Mouse (Mus musculus): ENCODE results near the gene Ccdc88a. TPM values are rescaled to one million over a fixed set of nuclear protein-coding genes. Genes with fewer than 3 reads are reported as not detected.
A peak's percentile ranks its signal among the peaks of the same experiment; 100 is the strongest.
"Not testable (repeated sequence)": the region's sequence is repeated elsewhere in the genome, so short reads cannot be mapped to it uniquely, and the experiment has no call there.

The Ccdc88a gene
- polyA plus RNA-seq, 1 experiment from 2014 or later, result 86.6 TPM

GRCm38 (mm10) chr11:29545150-29545752, 171.8 kb downstream of the Ccdc88a start:
- H3K4me3 ChIP-seq (replicated peaks); H3K27ac ChIP-seq; ATAC-seq (ENCODE audit: low FRiP score); H3K27me3 ChIP-seq; H3K9ac ChIP-seq; H3K4me2 ChIP-seq; H3K9me3 ChIP-seq: not testable (repeated sequence)
- Histone ChIP-seq H3K4me1 (peaks cover 12% of the 10 kb centered on the region), H3K36me3 (replicated peaks) (peaks cover 49% of the 10 kb centered on the region)
- 84% methylated on average over 4 of the region's 4 CpGs for WGBS

GRCm38 (mm10) chr11:29546297-29546696, 172.8 kb downstream of the Ccdc88a start:
- peak overlapping the region; percentile 74 for H3K4me3 ChIP-seq (replicated peaks)
- peak overlapping the region; percentile 87; the same call in 1 of the 2 replicates for H3K9ac ChIP-seq
- H3K9me3 ChIP-seq; H3K27ac ChIP-seq; H3K27me3 ChIP-seq; ATAC-seq (ENCODE audit: low FRiP score): not testable (repeated sequence)
- H3K4me2 ChIP-seq, result peak overlapping the region; percentile 61
- 92% methylated on average over 2 of the region's 2 CpGs for WGBS
- peaks cover 45% of the 10 kb centered on the region for H3K36me3 ChIP-seq (replicated peaks)
- peaks cover 12% of the 10 kb centered on the region for H3K4me1 ChIP-seq

DNA sequence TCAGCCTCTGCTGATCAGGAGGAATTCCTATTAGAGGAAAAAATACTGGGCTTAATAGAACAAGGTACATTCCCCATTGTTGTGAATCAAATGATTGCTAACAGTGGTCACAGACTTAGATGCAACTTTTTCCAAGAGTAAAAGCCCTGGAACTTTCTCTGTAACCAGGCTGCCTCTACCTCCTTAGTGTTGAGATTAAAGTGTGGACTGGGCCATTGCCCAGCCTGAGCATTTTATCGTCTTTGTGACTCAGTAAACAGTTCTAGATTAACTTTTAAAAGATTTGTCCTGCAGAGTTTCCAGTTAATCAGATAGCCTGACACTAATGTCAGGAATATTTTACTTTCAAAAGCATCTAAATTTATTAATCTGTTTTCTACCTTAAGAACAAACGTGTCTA, 173.3 kb downstream of the Ccdc88a start:
- Histone ChIP-seq H3K27ac (no peak overlapping the region), H3K36me3 (replicated peaks) (peaks cover 41% of the 10 kb centered on the region), H3K9me3 (no peaks in the 10 kb centered on the region), H3K4me1 (peaks cover 12% of the 10 kb centered on the region), H3K9ac (peak overlapping the region; percentile 87), H3K4me3 (replicated peaks) (peak overlapping the region; percentile 74), H3K27me3 (no peaks in the 10 kb centered on the region), H3K4me2 (peak overlapping the region; percentile 61)
- 27% methylated on average over 2 of the region's 2 CpGs for WGBS
- ATAC-seq (ENCODE audit: low FRiP score), result no peak

GRCm38 (mm10) chr11:29547249-29547751, 173.8 kb downstream of the Ccdc88a start:
- H3K9ac ChIP-seq, result peak overlapping the region; percentile 87
- no peaks in the 10 kb centered on the region for H3K27me3 ChIP-seq
- H3K27ac ChIP-seq, result peak overlapping the region; percentile 83
- H3K9me3 ChIP-seq, result no peaks in the 10 kb centered on the region
- H3K4me3 ChIP-seq (replicated peaks), result peak overlapping the region; percentile 74
- peak; percentile 21 for ATAC-seq (ENCODE audit: low FRiP score)
- peaks cover 41% of the 10 kb centered on the region for H3K36me3 ChIP-seq (replicated peaks)
- H3K4me1 ChIP-seq, result peaks cover 12% of the 10 kb centered on the region
- H3K4me2 ChIP-seq, result peak overlapping the region; percentile 61
- under 1% methylated on average over 27 of the region's 27 CpGs for WGBS

- H3K9ac ChIP-seq, result peak within 1 kb of the TSS; percentile 87
- H3K4me3 ChIP-seq (replicated peaks), result peak within 1 kb of the TSS; percentile 74
- peak within 1 kb of the TSS; percentile 61 for H3K4me2 ChIP-seq
- no peaks in the 10 kb centered on the region for H3K27me3 ChIP-seq
- peaks cover 36% of the 10 kb centered on the region for H3K36me3 ChIP-seq (replicated peaks)
- H3K9me3 ChIP-seq, result no peaks in the 10 kb centered on the region
- ATAC-seq (ENCODE audit: low FRiP score), result peak; percentile 98
- under 1% methylated on average over 46 of the region's 46 CpGs for WGBS
- peaks cover 12% of the 10 kb centered on the region for H3K4me1 ChIP-seq
- peak within 1 kb of the TSS; percentile 83 for H3K27ac ChIP-seq
Observed at GRCm38 (mm10) chr11:29547752-29548503, 174.5 kb downstream of the Ccdc88a start, which contains the start of the genes Clhc1 and Rps27a. Clhc1 (plus strand) TSS chr11:29547950. Rps27a (minus strand) TSS chr11:29548109.

DNA sequence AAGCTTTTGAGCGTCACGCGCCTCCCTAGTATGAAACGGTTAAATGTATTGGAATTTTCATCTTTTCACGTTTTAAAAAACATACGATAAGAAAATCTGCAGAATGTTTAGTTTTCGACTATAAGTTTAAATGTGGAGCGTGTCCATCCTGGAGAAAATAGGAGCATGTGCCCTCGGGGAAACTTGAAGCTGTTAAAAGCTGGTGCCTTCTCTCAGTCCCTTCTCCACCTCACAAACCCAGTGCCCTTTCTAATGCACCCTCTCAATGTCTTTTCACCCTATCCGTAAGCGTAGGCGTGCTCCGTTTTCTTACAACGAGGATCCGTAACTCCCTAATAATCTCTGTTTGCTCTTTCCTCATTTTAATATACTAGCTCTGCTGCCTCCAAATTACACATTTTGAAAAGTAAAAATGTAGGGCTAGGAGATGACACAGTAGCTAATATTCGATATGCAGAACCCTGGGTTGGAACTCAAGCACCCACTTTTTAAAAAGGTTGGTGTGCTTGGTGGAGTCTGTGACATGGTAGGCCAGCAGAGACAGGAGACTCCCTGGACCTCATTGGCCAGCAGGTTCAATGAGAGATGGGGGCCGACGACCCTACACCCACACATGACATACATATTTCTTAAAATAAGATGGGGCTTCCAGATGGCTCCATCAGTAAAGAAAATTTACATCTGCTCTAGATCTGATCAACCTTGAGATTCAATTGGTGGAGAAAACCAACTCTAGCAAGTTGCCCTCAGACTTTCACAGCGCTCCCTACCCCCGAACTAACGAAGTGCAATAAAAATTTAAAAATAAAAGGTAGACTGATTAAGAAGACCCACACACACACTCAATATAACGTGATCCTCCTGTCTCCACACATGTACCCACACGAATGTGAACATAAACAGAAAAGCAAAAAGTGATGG, 175.3 kb downstream of the Ccdc88a start:
- Histone ChIP-seq H3K4me1 (peaks cover 12% of the 10 kb centered on the region), H3K36me3 (replicated peaks) (peaks cover 30% of the 10 kb centered on the region), H3K9me3 (no peaks in the 10 kb centered on the region), H3K27ac (no peak overlapping the region; the same call in 1 of the 2 replicates), H3K9ac (peak overlapping the region; percentile 87), H3K27me3 (no peaks in the 10 kb centered on the region), H3K4me2 (peak overlapping the region; percentile 61), H3K4me3 (replicated peaks) (peak overlapping the region; percentile 74)
- no peak for ATAC-seq (ENCODE audit: low FRiP score)
- WGBS, result 26% methylated on average over 23 of the region's 23 CpGs

GRCm38 (mm10) chr11:29549425-29549778, 175.9 kb downstream of the Ccdc88a start:
- Histone ChIP-seq H3K4me2 (no peak overlapping the region), H3K4me3 (replicated peaks) (no peak overlapping the region), H3K9me3 (no peaks in the 10 kb centered on the region), H3K27ac (no peak overlapping the region), H3K36me3 (replicated peaks) (peaks cover 23% of the 10 kb centered on the region), H3K27me3 (no peaks in the 10 kb centered on the region), H3K4me1 (peaks cover 12% of the 10 kb centered on the region), H3K9ac (no peak overlapping the region)
- no peak for ATAC-seq (ENCODE audit: low FRiP score)
- WGBS, result 94% methylated on average over 1 of the region's 1 CpGs

Other genes with a start within 250 kb of the Ccdc88a start
- gene Pnpt1, start 242.9 kb upstream of the Ccdc88a start, polyA plus RNA-seq (2016; fragmentation: Nextera tagmentation; extraction: Ambion mirVana), result 37.3 and 39.5 TPM in 2 replicates
- gene Ppp4r3b, start 200.8 kb upstream of the Ccdc88a start, polyA plus RNA-seq (2016; fragmentation: Nextera tagmentation; extraction: Ambion mirVana), result 122 and 128 TPM in 2 replicates
- gene Cfap36, start 126.2 kb upstream of the Ccdc88a start, polyA plus RNA-seq (2016; fragmentation: Nextera tagmentation; extraction: Ambion mirVana), result 90.7 and 96.7 TPM in 2 replicates
- 14.3 and 18.6 TPM in 2 replicates for gene Prorsd1, start 141.4 kb downstream of the Ccdc88a start, polyA plus RNA-seq (2016; fragmentation: Nextera tagmentation; extraction: Ambion mirVana)
- gene Mtif2, start 152.8 kb downstream of the Ccdc88a start, polyA plus RNA-seq (2016; fragmentation: Nextera tagmentation; extraction: Ambion mirVana), result 54.2 and 56.1 TPM in 2 replicates
- 0.26 and 0.42 TPM in 2 replicates for gene Clhc1, start 174.3 kb downstream of the Ccdc88a start, polyA plus RNA-seq (2016; fragmentation: Nextera tagmentation; extraction: Ambion mirVana)
- 790 and 842 TPM in 2 replicates for gene Rps27a, start 174.5 kb downstream of the Ccdc88a start, polyA plus RNA-seq (2016; fragmentation: Nextera tagmentation; extraction: Ambion mirVana)